Mouse (Mus musculus): ENCODE measurements around the gene Fstl4. TPM values are rescaled to one million over a fixed set of nuclear protein-coding genes. Genes with fewer than 3 reads are reported as not detected.

The Fstl4 gene
- polyA plus RNA-seq, 1 experiment from 2014 or later: 1.3 TPM

DNA sequence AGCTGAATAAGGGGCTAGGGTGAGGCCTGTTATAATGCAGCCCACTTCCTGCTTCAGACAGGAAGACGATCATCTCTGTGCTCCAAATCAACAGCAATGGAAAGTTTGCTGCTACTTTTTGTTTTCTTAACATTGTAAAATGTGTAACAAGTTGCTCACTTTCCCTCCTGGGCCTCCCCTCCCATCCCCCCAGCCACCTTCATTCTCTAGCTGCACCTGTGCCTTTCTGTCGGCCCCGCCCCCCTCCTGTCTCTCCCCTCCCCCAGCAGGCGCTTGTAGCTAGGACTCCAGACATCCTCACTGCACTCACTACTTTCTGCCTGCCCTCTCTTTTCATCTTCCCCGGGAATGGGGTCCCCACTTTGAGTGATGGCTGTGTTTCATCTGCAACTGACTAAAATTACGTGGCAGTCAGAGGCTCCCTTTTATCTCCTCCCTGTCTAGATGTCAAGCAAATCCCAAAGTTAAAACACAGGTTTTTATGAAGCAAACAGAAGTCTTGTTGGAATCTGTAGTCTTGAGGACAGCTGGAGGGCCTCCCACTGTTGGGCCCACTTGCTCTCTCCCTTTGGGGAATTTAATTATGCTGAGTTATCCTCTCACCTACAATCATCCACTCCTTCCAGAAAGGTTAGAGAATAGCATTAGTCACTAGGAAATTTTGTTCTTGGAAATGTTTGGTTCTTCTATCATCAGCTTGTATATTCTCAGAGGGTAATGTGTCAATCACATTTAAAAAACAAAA, 122.3 kb downstream of the Fstl4 start:
- H3K9me3 ChIP-seq: no peaks in the 10 kb centered on the region
- WGBS: 15% methylated on average over 6 of the region's 6 CpGs
- no peak overlapping the region for H3K4me3 ChIP-seq
- DNase-seq (ENCODE audit: low spot score): peak; percentile 28
- H3K4me1 ChIP-seq: peaks cover 23% of the 10 kb centered on the region
- no peak overlapping the region for H3K27ac ChIP-seq (replicated peaks)
- H3K36me3 ChIP-seq (replicated peaks): no peaks in the 10 kb centered on the region
- peaks cover 14% of the 10 kb centered on the region for H3K27me3 ChIP-seq (replicated peaks; ENCODE audit: low read depth, poor library complexity, severe bottlenecking)

DNA sequence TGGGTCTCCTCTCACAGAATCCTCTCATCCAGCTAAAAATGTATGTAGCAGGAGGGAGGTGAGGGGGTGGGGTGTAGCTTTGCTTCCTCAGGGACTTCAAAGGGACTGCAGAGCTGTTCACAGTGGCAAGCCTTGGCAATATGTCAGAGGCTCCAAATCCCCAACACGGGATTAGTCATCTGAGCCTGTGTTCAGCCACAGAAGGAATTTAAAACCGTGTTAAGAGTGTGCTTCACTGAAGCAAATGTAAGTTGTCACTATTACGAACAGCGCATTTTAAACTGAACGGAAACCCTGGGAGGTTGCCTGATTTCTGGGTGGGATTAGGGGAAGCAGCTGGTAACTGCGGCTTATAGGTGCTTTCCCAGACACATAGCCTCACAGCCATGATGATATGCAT, 123.7 kb downstream of the Fstl4 start:
- DNase-seq (ENCODE audit: low spot score): peak; percentile 25
- peaks cover 23% of the 10 kb centered on the region for H3K4me1 ChIP-seq

DNA sequence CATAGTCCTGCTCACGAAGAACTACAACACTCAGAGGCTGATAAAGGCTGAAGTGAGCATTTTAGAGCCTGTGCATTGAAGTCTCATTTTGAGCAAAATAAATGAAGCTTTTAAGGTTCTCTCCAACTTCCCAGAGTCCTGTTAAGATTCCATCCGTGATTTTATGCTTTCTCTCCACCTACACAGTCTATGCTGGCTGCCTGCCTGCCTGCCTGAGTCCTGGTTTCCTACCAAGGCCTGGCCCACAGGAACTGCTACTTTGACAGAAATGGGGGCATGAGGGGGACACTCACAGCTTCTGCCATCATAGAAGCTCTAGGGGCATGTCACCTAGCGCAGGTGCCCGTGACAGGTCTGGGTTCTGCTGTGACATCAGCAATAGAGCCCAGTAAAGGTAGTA, 125.1 kb downstream of the Fstl4 start:
- WGBS: 86% methylated on average over 4 of the region's 4 CpGs
- no peaks in the 10 kb centered on the region for H3K9me3 ChIP-seq
- peaks cover 14% of the 10 kb centered on the region for H3K27me3 ChIP-seq (replicated peaks; ENCODE audit: low read depth, poor library complexity, severe bottlenecking)
- H3K27ac ChIP-seq (replicated peaks): no peak overlapping the region
- no peak overlapping the region for H3K4me3 ChIP-seq
- H3K36me3 ChIP-seq (replicated peaks): no peaks in the 10 kb centered on the region
- DNase-seq (ENCODE audit: low spot score): no peak
- peaks cover 23% of the 10 kb centered on the region for H3K4me1 ChIP-seq

More for the DNA sequence above, 123.7 kb downstream of the Fstl4 start:
- Histone ChIP-seq H3K27ac (replicated peaks) (no peak overlapping the region), H3K27me3 (replicated peaks; ENCODE audit: low read depth, poor library complexity, severe bottlenecking) (peaks cover 14% of the 10 kb centered on the region), H3K4me3 (no peak overlapping the region), H3K9me3 (no peaks in the 10 kb centered on the region), H3K36me3 (replicated peaks) (no peaks in the 10 kb centered on the region)
- 21% methylated on average over 6 of the region's 6 CpGs for WGBS

GRCm38 (mm10) chr11:52890156-52890555, 125.7 kb downstream of the Fstl4 start:
- no peak overlapping the region for H3K27ac ChIP-seq (replicated peaks)
- H3K9me3 ChIP-seq: no peaks in the 10 kb centered on the region
- WGBS: 77% methylated on average over 7 of the region's 7 CpGs
- no peak for DNase-seq (ENCODE audit: low spot score)
- H3K36me3 ChIP-seq (replicated peaks): no peaks in the 10 kb centered on the region
- H3K4me3 ChIP-seq: no peak overlapping the region
- peaks cover 14% of the 10 kb centered on the region for H3K27me3 ChIP-seq (replicated peaks; ENCODE audit: low read depth, poor library complexity, severe bottlenecking)
- peaks cover 23% of the 10 kb centered on the region for H3K4me1 ChIP-seq

DNA sequence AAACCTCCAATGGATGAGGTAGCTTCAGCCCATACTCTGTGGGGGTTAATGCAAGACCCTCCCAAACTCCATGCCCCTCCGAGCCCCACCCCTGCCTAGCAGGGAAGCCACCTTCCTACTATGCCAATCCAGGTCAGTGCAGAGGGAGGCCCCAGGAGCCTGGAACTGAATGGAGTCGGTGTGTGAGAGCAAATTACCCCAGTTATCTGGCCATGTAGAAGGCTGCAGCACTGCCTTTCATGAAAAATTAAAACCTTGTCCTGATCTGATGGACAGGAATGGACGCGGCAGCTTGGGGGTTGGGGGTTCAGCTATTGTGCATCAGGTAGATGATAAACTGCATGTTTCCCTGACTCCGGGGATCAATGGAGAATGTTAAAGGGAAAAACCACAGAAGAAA, 139.7 kb downstream of the Fstl4 start:
- Histone ChIP-seq H3K9me3 (no peaks in the 10 kb centered on the region), H3K27me3 (replicated peaks; ENCODE audit: low read depth, poor library complexity, severe bottlenecking) (no peaks in the 10 kb centered on the region), H3K36me3 (replicated peaks) (no peaks in the 10 kb centered on the region), H3K4me3 (no peak overlapping the region), H3K27ac (replicated peaks) (no peak overlapping the region), H3K4me1 (no peaks in the 10 kb centered on the region)
- WGBS: 86% methylated on average over 5 of the region's 5 CpGs
- DNase-seq (ENCODE audit: low spot score): no peak

DNA sequence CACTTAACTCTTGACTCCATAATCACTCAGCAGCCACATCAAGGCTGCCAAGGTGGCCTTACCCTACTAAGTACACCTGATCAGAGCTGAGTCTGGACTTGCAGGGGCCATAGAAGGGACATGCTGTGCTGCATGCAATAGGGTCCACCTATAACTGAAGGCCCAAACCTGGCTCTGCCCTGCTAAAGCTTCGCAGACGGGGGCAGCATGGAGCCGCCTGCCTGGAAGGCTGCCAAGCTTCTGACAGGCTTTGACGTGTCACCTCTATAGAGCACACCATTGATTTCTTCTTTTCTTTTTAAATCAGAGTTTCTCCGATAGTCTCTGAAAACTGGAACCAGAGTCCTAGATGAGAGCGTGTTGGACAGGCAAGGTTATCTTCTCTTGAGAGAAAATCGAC, 146.4 kb downstream of the Fstl4 start:
- WGBS: 80% methylated on average over 7 of the region's 7 CpGs
- Histone ChIP-seq H3K4me3 (no peak overlapping the region), H3K9me3 (no peaks in the 10 kb centered on the region), H3K27ac (replicated peaks) (no peak overlapping the region), H3K4me1 (peaks cover 5% of the 10 kb centered on the region; the same call in 1 of the 2 replicates), H3K36me3 (replicated peaks) (no peaks in the 10 kb centered on the region), H3K27me3 (replicated peaks; ENCODE audit: low read depth, poor library complexity, severe bottlenecking) (no peaks in the 10 kb centered on the region)
- no peak for DNase-seq (ENCODE audit: low spot score)

GRCm38 (mm10) chr11:52914431-52914830, 150.0 kb downstream of the Fstl4 start:
- no peak for DNase-seq (ENCODE audit: low spot score)
- no peaks in the 10 kb centered on the region for H3K27me3 ChIP-seq (replicated peaks; ENCODE audit: low read depth, poor library complexity, severe bottlenecking)
- no peak overlapping the region for H3K4me3 ChIP-seq
- 75% methylated on average over 6 of the region's 6 CpGs for WGBS
- no peaks in the 10 kb centered on the region for H3K9me3 ChIP-seq
- H3K27ac ChIP-seq (replicated peaks): no peak overlapping the region
- no peaks in the 10 kb centered on the region for H3K36me3 ChIP-seq (replicated peaks)
- H3K4me1 ChIP-seq: peaks cover 12% of the 10 kb centered on the region; the same call in 1 of the 2 replicates

GRCm38 (mm10) chr11:52915648-52916047, 151.2 kb downstream of the Fstl4 start:
- Histone ChIP-seq H3K27ac (replicated peaks) (no peak overlapping the region), H3K27me3 (replicated peaks; ENCODE audit: low read depth, poor library complexity, severe bottlenecking) (no peaks in the 10 kb centered on the region), H3K36me3 (replicated peaks) (no peaks in the 10 kb centered on the region), H3K4me3 (no peak overlapping the region), H3K4me1 (peaks cover 13% of the 10 kb centered on the region), H3K9me3 (no peaks in the 10 kb centered on the region)
- 82% methylated on average over 2 of the region's 2 CpGs for WGBS
- no peak for DNase-seq (ENCODE audit: low spot score)

DNA sequence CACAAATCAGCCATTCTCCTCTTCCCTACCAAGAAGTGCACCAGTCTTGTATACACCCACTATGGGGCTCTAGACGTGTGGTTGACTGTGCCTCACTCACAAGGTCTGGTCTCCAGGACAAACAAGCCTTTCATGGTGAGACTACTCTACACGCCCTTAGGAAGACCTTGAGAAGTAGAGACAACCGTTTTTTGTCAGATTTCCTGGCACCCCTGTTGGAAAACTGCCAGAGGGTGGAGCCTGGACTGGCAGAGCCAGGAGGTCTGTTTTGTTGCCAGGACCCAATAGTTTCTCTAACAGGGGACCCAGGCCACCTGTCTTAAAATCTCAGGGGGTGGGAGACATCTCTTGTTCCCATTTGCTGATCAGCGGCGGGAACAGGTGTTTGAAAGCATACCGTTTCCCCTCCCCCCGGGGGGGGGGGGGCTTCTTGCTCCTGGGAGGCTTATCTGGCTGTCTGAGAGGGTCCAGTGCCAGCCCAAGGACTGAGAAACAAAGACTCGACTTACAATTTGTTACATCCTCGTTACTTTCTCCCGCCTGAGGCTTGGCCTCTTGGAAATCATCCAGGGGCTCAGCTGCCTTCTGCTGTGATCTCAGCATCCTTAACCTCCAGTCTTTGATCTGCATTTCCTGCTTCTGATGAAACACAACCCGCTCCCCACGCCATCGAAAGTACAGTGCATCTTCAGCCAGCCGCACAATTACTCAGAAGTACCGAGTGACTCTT, 155.0 kb downstream of the Fstl4 start:
- no peak overlapping the region for H3K4me3 ChIP-seq
- no peaks in the 10 kb centered on the region for H3K27me3 ChIP-seq (replicated peaks; ENCODE audit: low read depth, poor library complexity, severe bottlenecking)
- no peak overlapping the region for H3K27ac ChIP-seq (replicated peaks)
- WGBS: 50% methylated on average over 15 of the region's 15 CpGs
- peaks cover 13% of the 10 kb centered on the region for H3K4me1 ChIP-seq
- no peak for DNase-seq (ENCODE audit: low spot score)
- no peaks in the 10 kb centered on the region for H3K9me3 ChIP-seq
- no peaks in the 10 kb centered on the region for H3K36me3 ChIP-seq (replicated peaks)

GRCm38 (mm10) chr11:52924196-52924595, 159.8 kb downstream of the Fstl4 start:
- H3K27ac ChIP-seq (replicated peaks): no peak overlapping the region
- no peaks in the 10 kb centered on the region for H3K27me3 ChIP-seq (replicated peaks; ENCODE audit: low read depth, poor library complexity, severe bottlenecking)
- no peak for DNase-seq (ENCODE audit: low spot score)
- H3K4me3 ChIP-seq: no peak overlapping the region
- H3K4me1 ChIP-seq: peaks cover 7% of the 10 kb centered on the region; the same call in 1 of the 2 replicates
- no peaks in the 10 kb centered on the region for H3K9me3 ChIP-seq
- H3K36me3 ChIP-seq (replicated peaks): no peaks in the 10 kb centered on the region
- WGBS: 81% methylated on average over 2 of the region's 2 CpGs

DNA sequence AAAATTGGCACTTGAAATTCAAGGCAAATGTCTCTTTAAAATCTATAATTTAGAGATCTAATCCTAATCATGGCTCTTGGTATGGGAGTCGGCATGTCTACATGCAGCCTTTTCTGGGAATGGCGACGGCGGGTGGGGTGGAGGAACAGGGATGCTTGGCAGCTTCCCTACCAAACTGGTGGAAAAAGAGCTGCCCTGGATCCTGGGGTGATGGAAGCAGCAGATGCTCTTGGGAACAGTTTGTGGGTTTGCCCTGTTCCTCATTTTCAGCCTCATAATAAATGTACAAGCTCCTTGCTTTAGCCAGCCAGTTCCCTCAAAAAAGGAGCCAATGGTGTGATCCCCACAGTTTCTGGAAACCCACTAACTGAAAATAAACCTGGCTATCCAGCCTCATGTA, 163.9 kb downstream of the Fstl4 start:
- Histone ChIP-seq H3K9me3 (no peaks in the 10 kb centered on the region), H3K27ac (replicated peaks) (no peak overlapping the region), H3K36me3 (replicated peaks) (no peaks in the 10 kb centered on the region), H3K4me3 (no peak overlapping the region), H3K4me1 (no peaks in the 10 kb centered on the region), H3K27me3 (replicated peaks; ENCODE audit: low read depth, poor library complexity, severe bottlenecking) (no peaks in the 10 kb centered on the region)
- no peak for DNase-seq (ENCODE audit: low spot score)
- WGBS: 93% methylated on average over 4 of the region's 4 CpGs

DNA sequence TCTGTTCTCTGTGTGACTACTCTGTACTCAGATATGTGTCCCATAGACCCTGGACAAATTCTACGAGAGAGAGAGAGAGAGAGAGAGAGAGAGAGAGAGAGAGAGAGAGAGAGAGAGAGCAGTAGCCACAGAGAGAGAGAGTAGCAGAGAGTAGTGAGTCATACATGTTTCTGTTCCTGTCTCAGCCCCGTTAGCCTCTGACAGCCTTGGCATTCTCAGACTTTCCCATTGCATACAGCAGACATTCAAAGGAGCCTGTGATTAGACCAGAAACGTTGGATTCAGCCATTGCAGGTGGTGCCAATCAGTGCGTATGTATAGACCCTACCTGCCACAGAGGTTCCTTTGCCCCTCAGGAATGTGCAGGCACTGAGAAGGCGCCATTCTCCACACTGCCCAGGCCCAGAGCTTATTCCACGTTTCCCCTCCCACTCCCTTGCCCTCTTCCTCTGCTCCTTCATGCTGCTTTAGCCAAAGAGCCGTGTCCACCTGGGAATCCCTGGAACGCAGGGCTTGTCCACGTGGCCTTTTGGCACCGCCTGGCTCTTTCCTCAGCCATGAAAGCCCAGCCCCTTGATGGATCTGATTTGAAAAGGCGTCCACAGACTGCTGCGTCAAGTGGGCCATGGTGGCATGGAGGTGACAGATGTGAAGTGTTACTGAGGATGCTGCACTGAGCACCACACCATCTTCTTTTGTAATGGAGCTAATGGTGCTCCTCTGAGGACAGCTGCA, 175.1 kb downstream of the Fstl4 start:
- no peaks in the 10 kb centered on the region for H3K27me3 ChIP-seq (replicated peaks; ENCODE audit: low read depth, poor library complexity, severe bottlenecking)
- no peak overlapping the region for H3K4me3 ChIP-seq
- H3K27ac ChIP-seq (replicated peaks): no peak overlapping the region
- H3K4me1 ChIP-seq: peaks cover 10% of the 10 kb centered on the region; the same call in 1 of the 2 replicates
- WGBS: 78% methylated on average over 12 of the region's 12 CpGs
- no peaks in the 10 kb centered on the region for H3K36me3 ChIP-seq (replicated peaks)
- no peaks in the 10 kb centered on the region for H3K9me3 ChIP-seq
- DNase-seq (ENCODE audit: low spot score): no peak
